Mouse (Mus musculus): ENCODE measurements around the gene Fgfr2.

GRCm38 (mm10) chr7:132888518-132889249, 234.5 kb downstream of the Fgfr2 start:
- no peak for TF ChIP-seq CTCF (IDR thresholded peaks at IDR 0.05)
- TF ChIP-seq EP300 (IDR thresholded peaks at IDR 0.05) = no peak
